Mouse (Mus musculus) frontal cortex, postnatal 10 days (tissue): ENCODE measurements at regions not wholly inside any gene's neighbourhood (a gene's known extent, or its start where the extent isn't known, plus 50 kb on each side); places are given as distances from the start of the nearest gene placed in this dataset.
"Not testable (repeated sequence)": the region's sequence is repeated elsewhere in the genome, so short reads cannot be mapped to it uniquely, and the experiment has no call there.

Experiments
- DNase-seq, 2 experiments: peaks; one replicate each; pipeline ENCODE4 v3.0.0; 2022; ENCODE audit warnings: low spot score in 2 of 2, mixed read lengths in 1 of 2

DNA sequence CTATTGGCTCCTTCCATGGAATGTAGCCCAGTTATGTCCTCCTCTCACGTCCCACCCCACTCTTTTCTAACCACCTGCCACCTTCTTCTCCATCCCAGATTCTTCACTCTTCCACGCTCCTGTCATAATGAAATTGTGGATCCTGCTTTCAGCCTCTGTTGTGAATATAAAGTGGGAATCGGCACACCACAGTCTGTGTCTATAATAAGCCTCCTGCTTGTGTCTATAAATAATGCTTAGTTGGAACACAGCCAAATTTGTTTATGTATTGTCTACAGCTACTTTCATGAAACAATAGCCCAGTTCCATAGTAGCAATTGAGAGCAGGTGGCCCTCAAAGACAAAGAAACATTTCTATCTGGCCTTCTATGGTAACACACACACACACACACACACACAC lies 137.5 kb upstream of the Rps6ka3 start:
- no peak for DNase-seq

DNA sequence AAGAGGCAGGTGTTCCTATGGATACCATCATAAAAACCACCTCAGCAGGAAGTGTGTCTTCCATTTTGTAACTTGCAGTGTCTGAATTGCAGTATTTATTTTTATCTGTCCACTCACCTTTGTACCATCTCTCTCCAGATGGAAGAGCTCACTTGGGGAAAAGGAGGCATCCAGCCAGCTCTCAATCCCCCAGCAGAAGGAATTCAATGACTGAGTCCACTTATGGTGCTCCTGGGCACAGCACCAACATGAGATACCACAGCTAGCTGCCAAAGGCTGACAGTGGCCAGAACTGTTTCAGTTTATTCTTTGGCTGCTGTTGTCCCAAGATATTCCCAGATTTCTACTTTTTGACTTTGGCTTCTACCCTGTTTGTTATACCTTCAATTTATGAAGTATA lies 136.6 kb upstream of the Rps6ka3 start:
- no peak for DNase-seq

DNA sequence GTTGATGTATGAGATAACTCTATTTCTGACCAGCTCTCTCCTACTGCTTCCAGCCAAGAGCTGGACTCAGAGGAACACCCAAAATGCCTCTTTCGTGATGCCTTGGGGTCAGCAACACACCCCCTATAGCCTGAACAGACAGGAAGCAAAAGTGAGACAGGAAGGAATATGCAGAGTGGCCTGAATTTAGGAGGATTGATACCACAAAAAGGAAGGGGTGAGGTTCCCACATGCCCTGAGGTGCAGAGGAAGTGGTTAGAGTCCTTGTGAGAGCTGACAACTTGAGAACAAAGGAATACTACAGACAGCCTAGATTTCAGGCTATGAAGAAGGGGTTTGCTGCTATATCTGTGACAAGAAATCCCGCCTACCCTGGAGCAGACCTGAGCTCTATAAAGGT lies 129.6 kb upstream of the Rps6ka3 start:
- DNase-seq: no peak

DNA sequence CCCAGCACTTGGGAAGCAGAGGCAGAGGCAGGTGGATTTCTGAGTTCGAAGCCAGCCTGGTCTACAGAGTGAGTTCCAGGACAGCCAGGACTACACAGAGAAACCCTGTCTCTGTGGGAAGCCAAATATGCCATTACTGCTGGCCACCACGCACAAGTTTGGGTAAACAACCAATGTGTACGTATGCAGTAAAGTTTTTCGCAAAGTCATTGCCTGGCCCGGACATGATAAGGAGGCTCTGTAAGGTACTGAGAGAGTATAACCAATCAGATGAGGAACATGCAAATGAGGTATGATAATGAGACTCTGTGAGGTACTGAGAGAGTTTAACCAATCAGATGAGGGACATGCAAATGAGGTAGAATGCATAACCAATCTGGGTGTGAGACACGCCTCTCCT lies 99.5 kb upstream of the Rps6ka3 start:
- not testable (repeated sequence) for DNase-seq

DNA sequence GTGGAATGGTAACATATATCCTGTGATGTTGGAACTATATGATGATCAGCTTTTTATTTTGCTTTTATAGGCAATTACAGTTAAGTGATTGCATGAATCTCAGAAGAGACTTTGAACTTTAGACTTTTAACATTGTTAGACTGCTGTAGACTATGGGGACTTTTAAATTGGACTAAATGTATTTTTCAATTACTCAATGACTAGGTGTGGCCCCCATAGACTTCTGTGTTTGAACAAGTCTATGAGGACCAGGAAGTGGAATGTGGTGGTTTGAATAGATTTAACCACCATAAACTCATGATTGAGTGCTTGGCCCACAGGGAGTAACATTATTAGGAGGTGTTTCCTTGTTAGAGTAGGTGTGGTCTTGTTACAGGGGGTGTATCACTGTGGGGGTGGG lies 93.9 kb upstream of the Rps6ka3 start:
- no peak for DNase-seq

DNA sequence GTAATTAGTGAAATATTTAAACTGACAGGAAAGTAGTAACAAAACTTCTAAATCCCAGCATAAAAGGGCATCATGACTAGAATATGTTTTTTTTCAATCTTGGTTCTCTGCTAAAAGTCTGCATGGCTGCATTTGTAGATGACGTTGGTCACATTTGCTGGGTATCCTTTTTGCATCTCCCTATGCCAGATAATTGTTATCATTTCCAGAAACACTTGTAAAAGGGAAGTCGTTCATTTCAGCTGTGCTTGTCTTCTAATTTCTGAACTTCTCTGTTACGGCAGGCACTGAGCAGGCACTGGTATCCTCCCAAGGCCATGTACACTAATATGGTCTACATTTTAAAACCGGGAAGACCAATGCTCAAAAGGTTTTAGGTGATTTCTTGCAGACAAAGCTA lies 69.6 kb upstream of the Rps6ka3 start:
- DNase-seq: no peak

DNA sequence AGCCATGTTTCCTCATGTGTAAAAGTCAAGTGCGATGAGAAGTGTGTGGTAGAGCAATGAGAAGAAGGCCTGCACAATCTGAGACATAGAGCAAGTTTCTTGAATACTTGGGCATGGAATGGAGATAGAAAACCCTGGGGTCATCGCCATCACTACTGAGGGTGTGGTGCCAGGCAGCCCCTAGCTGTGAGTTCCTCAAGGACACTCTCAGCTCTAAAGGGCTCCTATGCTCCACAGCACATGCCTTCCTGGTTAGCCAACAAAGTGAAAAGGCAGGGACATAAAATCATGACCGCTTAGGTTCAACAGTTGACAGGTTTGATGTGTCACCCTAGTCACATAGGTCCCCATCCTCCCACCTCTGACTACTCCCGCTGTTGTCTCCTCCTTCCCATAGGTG lies 66.8 kb upstream of the Rps6ka3 start:
- no peak for DNase-seq

DNA sequence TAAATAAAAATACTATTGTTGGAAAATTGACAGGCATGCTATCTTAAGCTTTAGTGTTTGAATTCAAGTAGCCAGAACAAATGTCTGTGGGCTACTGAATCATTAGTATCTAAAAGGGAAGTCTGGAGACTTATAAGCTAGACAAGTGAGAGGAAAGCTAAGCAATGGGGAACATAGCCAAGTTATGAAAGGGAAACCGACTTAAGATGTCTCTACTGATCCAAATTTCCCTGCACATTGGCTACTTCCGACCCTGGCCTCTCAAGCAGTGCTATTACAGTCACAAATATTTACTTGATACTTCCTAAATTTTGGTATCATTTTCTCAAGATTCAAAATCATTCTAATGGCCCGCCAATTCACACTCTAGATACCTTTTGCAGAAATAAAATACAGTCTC lies 65.4 kb upstream of the Rps6ka3 start:
- no peak for DNase-seq

DNA sequence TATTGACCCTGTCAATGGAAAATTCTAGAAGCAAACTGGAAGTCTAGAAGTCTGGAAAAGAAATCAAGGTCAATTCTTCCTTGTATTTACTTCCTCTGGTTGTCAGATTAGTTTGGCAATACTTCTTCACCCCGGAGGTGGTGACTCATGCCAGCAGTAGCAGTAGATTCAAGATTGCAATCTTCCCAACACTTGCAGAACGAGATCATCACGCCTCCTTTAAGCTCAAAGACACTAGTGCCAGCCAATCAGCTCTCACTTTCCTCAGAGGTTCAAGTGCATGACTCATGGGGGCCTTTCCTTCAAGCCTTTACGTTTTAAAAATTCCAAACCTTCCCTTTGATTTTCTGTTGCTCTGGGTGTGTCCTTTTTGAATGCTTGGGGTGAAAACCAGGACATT lies 64.9 kb upstream of the Rps6ka3 start:
- no peak for DNase-seq

DNA sequence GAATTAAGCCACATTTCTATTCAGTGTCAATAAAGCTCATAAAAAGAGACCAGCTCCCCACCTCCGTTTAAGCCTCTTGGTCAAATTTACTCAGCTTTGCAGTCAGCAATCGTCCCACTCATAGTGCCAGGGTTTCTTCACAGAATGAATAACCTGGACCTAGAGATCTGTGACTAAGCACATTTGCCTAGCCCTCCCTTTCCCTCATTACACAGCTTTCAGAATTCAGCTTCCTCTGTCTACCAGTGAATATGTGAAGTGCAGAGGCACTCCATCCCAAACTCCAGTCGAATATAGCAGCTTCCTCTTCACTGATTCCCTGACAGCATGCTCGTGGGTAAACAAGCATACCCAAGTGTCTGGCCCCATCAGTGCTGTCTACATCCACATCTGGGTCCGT lies 54.3 kb upstream of the Rps6ka3 start:
- no peak for DNase-seq

DNA sequence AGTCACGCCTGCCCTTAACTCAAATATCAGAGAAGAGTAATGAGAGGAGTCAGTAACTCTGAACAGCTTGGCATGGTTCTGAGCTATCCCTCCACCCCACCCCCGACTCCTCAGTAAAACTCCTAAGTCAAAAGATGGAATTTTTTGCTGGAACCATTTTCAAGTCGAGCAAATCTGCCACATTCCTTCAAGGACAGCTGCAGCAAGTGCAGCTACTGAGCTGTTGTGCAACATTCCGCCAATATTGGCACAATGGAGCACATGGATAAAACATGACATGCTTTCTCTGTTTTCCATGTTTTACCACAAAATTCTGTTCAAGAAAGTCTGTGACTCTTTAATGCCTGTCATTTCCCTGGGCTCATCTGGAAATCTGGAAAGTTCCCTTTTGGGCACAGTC lies 53.1 kb upstream of the Rps6ka3 start:
- no peak for DNase-seq

DNA sequence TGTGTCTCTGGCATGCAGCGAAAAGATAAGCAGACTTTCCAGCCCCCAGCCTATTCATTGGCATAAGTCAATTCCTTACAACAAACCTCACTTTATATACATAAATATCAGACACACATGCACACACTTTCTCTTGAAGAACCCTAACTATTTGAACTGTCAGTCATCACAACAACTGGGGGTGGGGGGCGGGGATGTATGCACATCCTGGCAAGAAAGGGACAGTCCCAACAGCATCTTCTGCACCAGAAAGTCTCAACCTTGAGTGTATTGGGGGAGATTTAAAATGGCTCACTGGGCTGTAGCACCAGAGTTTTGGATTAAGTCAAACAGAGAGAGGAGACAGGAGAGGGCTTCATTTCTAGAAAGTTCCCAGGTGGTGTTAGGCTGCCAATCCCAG lies 50.4 kb upstream of the Rps6ka3 start:
- DNase-seq: no peak
